Mouse (Mus musculus): ENCODE results near the gene Prdm16.

The Prdm16 gene

GRCm38 (mm10) chr4:154639591-154640442 lies 3.1 kb upstream of the Prdm16 start:
- no peak for DNase-seq

- DNase-seq, result no peak
Measured at GRCm38 (mm10) chr4:154639126-154639525, 2.5 kb upstream of the Prdm16 start.

- no peak for DNase-seq
Measured at GRCm38 (mm10) chr4:154638320-154638886, 1.7 kb upstream of the Prdm16 start.

- no peak for DNase-seq
Measured at GRCm38 (mm10) chr4:154637468-154638319, 1.0 kb upstream of the Prdm16 start.

GRCm38 (mm10) chr4:154636053-154636433 lies 630 bp downstream of the Prdm16 start:
- DNase-seq, result peak; percentile 15

- peak; percentile 28 for DNase-seq
Measured at GRCm38 (mm10) chr4:154635241-154636052, 1.2 kb downstream of the Prdm16 start.

- DNase-seq, result no peak
Measured at GRCm38 (mm10) chr4:154634470-154635240, 2.0 kb downstream of the Prdm16 start.

GRCm38 (mm10) chr4:154634001-154634400 lies 2.7 kb downstream of the Prdm16 start:
- no peak for DNase-seq

GRCm38 (mm10) chr4:154632800-154633764 lies 3.6 kb downstream of the Prdm16 start:
- DNase-seq, result no peak

- no peak for DNase-seq
Measured at GRCm38 (mm10) chr4:154630763-154631162, 5.9 kb downstream of the Prdm16 start.

GRCm38 (mm10) chr4:154627419-154628142 lies 9.1 kb downstream of the Prdm16 start:
- DNase-seq, result no peak

GRCm38 (mm10) chr4:154626282-154626681 lies 10.4 kb downstream of the Prdm16 start:
- no peak for DNase-seq

- no peak for DNase-seq
Measured at GRCm38 (mm10) chr4:154625710-154626109, 11.0 kb downstream of the Prdm16 start.

- no peak for DNase-seq
Measured at GRCm38 (mm10) chr4:154623241-154623640, 13.4 kb downstream of the Prdm16 start.

- DNase-seq, result no peak
Measured at GRCm38 (mm10) chr4:154622521-154622920, 14.2 kb downstream of the Prdm16 start.

GRCm38 (mm10) chr4:154611167-154611566 lies 25.5 kb downstream of the Prdm16 start:
- DNase-seq, result no peak

GRCm38 (mm10) chr4:154607724-154608123 lies 28.9 kb downstream of the Prdm16 start:
- DNase-seq, result no peak

- no peak for DNase-seq
Measured at GRCm38 (mm10) chr4:154604442-154604830, 32.2 kb downstream of the Prdm16 start.

- DNase-seq, result no peak
Measured at GRCm38 (mm10) chr4:154603663-154604441, 32.8 kb downstream of the Prdm16 start.
